Mouse (Mus musculus): ENCODE measurements around the gene Lypd8. TPM values are rescaled to one million over a fixed set of nuclear protein-coding genes. Genes with fewer than 3 reads are reported as not detected.
"Not testable (repeated sequence)": the region's sequence is repeated elsewhere in the genome, so short reads cannot be mapped to it uniquely, and the experiment has no call there.

Gene Lypd8
- polyA plus RNA-seq, 1 experiment from 2014 or later = 0.31 TPM

DNA sequence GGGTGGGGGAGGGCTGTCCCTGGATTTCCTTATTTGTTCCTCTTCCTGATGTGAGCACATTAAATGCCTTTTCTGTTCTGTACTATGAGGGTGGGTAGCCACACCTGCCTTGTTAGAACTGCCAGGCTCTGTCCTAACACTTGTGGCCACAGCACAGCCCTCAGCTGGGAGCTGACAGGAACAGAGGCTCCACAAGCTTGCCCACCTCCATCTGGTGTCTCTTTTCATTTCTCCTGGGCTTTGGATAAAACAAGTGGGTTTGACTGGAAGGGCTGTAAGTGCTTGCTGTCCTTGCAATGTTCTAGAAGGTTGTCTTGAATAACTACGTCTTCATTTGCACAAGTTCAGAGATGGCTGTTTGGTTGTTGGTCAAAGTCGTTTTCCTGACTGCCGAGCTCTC is 23.9 kb upstream of the Lypd8 start:
- ATAC-seq = no peak
- no peaks in the 10 kb centered on the region for H3K9me3 ChIP-seq (replicated peaks)
- H3K27ac ChIP-seq = no peak overlapping the region
- no peaks in the 10 kb centered on the region for H3K36me3 ChIP-seq (ENCODE audit: poor library complexity, severe bottlenecking)
- 85% methylated on average over 3 of the region's 3 CpGs for WGBS
- no peak overlapping the region for H3K4me3 ChIP-seq
- H3K27me3 ChIP-seq = no peaks in the 10 kb centered on the region
- H3K9ac ChIP-seq = no peak overlapping the region
- no peak overlapping the region for H3K4me2 ChIP-seq
- no peaks in the 10 kb centered on the region for H3K4me1 ChIP-seq

GRCm38 (mm10) chr11:58357042-58357441 is 21.8 kb upstream of the Lypd8 start:
- Histone ChIP-seq H3K4me1 (no peaks in the 10 kb centered on the region), H3K27ac (no peak overlapping the region), H3K4me2 (no peak overlapping the region), H3K4me3 (no peak overlapping the region), H3K9me3 (replicated peaks) (no peaks in the 10 kb centered on the region), H3K27me3 (no peaks in the 10 kb centered on the region), H3K9ac (no peak overlapping the region), H3K36me3 (ENCODE audit: poor library complexity, severe bottlenecking) (no peaks in the 10 kb centered on the region)
- ATAC-seq = no peak
- 93% methylated on average over 3 of the region's 3 CpGs for WGBS

GRCm38 (mm10) chr11:58357844-58358534 is 20.9 kb upstream of the Lypd8 start:
- 83% methylated on average over 6 of the region's 6 CpGs for WGBS
- H3K27me3 ChIP-seq = no peaks in the 10 kb centered on the region
- no peak overlapping the region for H3K4me2 ChIP-seq
- H3K36me3 ChIP-seq (ENCODE audit: poor library complexity, severe bottlenecking) = no peaks in the 10 kb centered on the region
- H3K4me3 ChIP-seq = no peak overlapping the region
- no peak overlapping the region for H3K9ac ChIP-seq
- H3K4me1 ChIP-seq = no peaks in the 10 kb centered on the region
- no peaks in the 10 kb centered on the region for H3K9me3 ChIP-seq (replicated peaks)
- H3K27ac ChIP-seq = no peak overlapping the region
- no peak for ATAC-seq

DNA sequence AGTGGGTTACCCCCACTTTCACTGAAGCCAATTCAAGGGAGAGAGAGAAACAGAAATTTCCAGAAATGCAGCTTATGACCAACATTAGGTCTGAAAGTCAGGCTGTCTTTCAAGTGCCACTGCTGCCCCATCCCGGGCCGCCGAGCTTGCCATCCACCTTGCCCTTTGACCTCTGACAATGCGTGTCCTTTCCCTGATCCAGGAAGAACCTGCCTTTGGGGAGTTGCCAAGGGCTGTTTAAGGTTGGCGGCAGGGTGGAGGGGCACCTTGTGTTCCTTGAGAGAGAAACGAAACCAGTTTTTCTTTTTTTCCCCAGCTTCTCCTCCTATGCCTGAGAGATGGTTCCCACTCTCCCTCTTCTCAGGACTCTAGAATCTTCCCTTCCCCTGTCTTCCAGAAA is 16.3 kb upstream of the Lypd8 start:
- not testable (repeated sequence) for H3K4me3 ChIP-seq; H3K4me1 ChIP-seq; H3K27me3 ChIP-seq; ATAC-seq; H3K36me3 ChIP-seq (ENCODE audit: poor library complexity, severe bottlenecking); H3K4me2 ChIP-seq; H3K9me3 ChIP-seq (replicated peaks); H3K9ac ChIP-seq; H3K27ac ChIP-seq
- WGBS = no CpG with 5 or more reads among the region's 6 CpGs

DNA sequence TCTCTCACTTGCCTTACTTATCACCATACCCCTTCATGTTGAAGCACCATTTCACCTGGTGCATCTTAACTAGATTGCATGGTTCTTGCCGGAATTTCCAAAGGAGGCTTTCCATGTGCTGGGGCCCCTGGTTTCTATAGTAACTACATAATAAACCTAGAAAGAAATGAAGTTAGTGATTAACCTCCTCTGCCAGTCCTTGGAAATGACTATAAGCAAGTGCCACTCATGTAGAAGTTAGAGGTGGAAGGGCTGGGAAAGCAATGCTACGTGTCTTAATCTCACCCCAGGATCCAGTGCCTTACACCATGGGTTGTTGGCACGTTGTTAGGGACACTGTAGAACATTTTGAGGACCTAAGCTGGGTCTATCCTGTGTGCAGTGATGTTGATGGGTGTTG is 14.4 kb upstream of the Lypd8 start:
- Histone ChIP-seq H3K36me3 (ENCODE audit: poor library complexity, severe bottlenecking) (no peaks in the 10 kb centered on the region), H3K9me3 (replicated peaks) (no peaks in the 10 kb centered on the region), H3K4me1 (no peaks in the 10 kb centered on the region), H3K4me2 (no peak overlapping the region), H3K27ac (no peak overlapping the region), H3K9ac (no peak overlapping the region), H3K27me3 (no peaks in the 10 kb centered on the region), H3K4me3 (no peak overlapping the region)
- ATAC-seq = no peak
- 57% methylated on average over 3 of the region's 3 CpGs for WGBS

DNA sequence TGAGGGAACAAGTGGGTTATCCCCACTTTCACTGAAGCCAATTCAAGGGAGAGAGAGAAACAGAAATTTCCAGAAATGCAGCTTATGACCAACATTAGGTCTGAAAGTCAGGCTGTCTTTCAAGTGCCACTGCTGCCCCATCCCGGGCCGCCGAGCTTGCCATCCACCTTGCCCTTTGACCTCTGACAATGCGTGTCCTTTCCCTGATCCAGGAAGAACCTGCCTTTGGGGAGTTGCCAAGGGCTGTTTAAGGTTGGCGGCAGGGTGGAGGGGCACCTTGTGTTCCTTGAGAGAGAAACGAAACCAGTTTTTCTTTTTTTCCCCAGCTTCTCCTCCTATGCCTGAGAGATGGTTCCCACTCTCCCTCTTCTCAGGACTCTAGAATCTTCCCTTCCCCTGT is 12.7 kb upstream of the Lypd8 start:
- not testable (repeated sequence) for H3K4me2 ChIP-seq; H3K27me3 ChIP-seq; H3K9me3 ChIP-seq (replicated peaks); H3K9ac ChIP-seq; H3K36me3 ChIP-seq (ENCODE audit: poor library complexity, severe bottlenecking); H3K27ac ChIP-seq; H3K4me1 ChIP-seq; H3K4me3 ChIP-seq; ATAC-seq
- WGBS = no CpG with 5 or more reads among the region's 6 CpGs

DNA sequence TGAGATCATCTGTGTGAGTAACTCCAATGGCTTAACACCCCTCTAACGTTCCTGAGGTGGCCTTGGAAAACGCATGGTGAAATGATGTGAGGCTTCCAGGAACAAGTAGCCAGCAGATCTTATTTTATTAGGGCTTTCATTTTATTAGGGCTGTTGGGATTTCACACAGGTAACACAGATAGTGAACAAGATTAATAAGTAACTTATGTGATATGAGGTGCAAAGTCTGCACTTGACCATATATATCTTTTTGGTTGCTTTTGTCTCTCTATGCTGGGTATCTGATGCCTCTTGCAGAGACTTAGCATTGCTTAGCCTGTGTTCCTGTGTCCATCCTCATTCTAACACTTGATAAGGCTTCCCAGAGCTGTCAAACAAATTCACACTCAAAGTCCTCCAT is 1.6 kb upstream of the Lypd8 start:
- no peaks in the 10 kb centered on the region for H3K9me3 ChIP-seq (replicated peaks)
- H3K4me2 ChIP-seq = no peak overlapping the region
- no peaks in the 10 kb centered on the region for H3K4me1 ChIP-seq
- H3K36me3 ChIP-seq (ENCODE audit: poor library complexity, severe bottlenecking) = no peaks in the 10 kb centered on the region
- no peak overlapping the region for H3K9ac ChIP-seq
- no peak overlapping the region for H3K4me3 ChIP-seq
- H3K27ac ChIP-seq = no peak overlapping the region
- WGBS = 93% methylated on average over 2 of the region's 2 CpGs
- no peaks in the 10 kb centered on the region for H3K27me3 ChIP-seq
- ATAC-seq = no peak

- H3K9me3 ChIP-seq (replicated peaks) = no peaks in the 10 kb centered on the region
- ATAC-seq = no peak
- WGBS = 71% methylated on average over 1 of the region's 1 CpGs
- H3K4me2 ChIP-seq = no peak overlapping the region
- no peak overlapping the region for H3K9ac ChIP-seq
- no peaks in the 10 kb centered on the region for H3K4me1 ChIP-seq
- H3K4me3 ChIP-seq = no peak overlapping the region
- no peak overlapping the region for H3K27ac ChIP-seq
- no peaks in the 10 kb centered on the region for H3K27me3 ChIP-seq
- H3K36me3 ChIP-seq (ENCODE audit: poor library complexity, severe bottlenecking) = no peaks in the 10 kb centered on the region
Measured at GRCm38 (mm10) chr11:58377686-58378085, 1.2 kb upstream of the Lypd8 start.

GRCm38 (mm10) chr11:58379516-58379915 is 673 bp downstream of the Lypd8 start:
- no peaks in the 10 kb centered on the region for H3K27me3 ChIP-seq
- H3K4me3 ChIP-seq = no peak overlapping the region
- no peak for ATAC-seq
- H3K36me3 ChIP-seq (ENCODE audit: poor library complexity, severe bottlenecking) = no peaks in the 10 kb centered on the region
- H3K9ac ChIP-seq = no peak overlapping the region
- WGBS = 100% methylated on average over 1 of the region's 1 CpGs
- H3K4me2 ChIP-seq = no peak overlapping the region
- no peak overlapping the region for H3K27ac ChIP-seq
- H3K9me3 ChIP-seq (replicated peaks) = no peaks in the 10 kb centered on the region
- no peaks in the 10 kb centered on the region for H3K4me1 ChIP-seq

- ATAC-seq = no peak
- WGBS = 93% methylated on average over 6 of the region's 6 CpGs
- Histone ChIP-seq H3K27me3 (no peaks in the 10 kb centered on the region), H3K4me3 (no peak overlapping the region), H3K9ac (no peak overlapping the region), H3K36me3 (ENCODE audit: poor library complexity, severe bottlenecking) (no peaks in the 10 kb centered on the region), H3K4me1 (no peaks in the 10 kb centered on the region), H3K27ac (no peak overlapping the region), H3K9me3 (replicated peaks) (no peaks in the 10 kb centered on the region), H3K4me2 (no peak overlapping the region)
Measured at GRCm38 (mm10) chr11:58382471-58382870, 3.6 kb downstream of the Lypd8 start.

DNA sequence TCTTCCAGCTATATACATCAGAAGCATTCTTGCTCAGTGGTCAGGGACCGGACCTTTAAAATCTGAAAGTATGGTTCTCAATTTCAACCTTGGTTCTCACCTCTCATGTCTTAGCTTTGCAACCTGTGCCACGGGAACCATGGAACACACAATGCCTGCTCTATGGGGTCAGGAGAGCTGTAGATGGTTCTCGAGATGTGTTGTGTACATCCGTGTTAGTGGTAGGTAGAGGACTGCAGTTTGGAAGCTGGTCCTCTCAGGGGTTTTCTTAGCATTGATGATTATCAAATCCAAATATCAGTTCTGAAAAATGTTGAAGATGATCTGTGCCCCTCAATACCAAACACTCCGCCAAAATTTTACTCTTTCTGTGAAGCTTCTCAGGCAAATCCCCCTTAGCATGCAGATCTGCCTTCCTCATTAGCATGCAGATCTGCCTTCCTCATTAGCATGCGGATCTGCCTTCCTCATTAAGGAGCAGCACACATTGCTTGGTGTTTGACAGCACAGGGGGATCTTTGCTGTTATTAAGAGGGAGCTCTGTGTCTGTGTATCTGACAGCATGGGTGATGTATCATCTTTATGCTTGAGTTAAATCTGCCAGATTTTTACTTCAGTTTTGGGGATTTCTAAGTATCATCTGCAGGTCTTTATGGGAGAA is 21.3 kb downstream of the Lypd8 start:
- Histone ChIP-seq H3K4me1 (peaks cover 22% of the 10 kb centered on the region), H3K36me3 (ENCODE audit: poor library complexity, severe bottlenecking) (no peaks in the 10 kb centered on the region), H3K27ac (peak overlapping the region; percentile 74), H3K9me3 (replicated peaks) (no peaks in the 10 kb centered on the region), H3K27me3 (no peaks in the 10 kb centered on the region), H3K9ac (no peak overlapping the region), H3K4me3 (no peak overlapping the region), H3K4me2 (peak overlapping the region; percentile 26)
- WGBS = 32% methylated on average over 6 of the region's 6 CpGs
- peak; percentile 96 for ATAC-seq

DNA sequence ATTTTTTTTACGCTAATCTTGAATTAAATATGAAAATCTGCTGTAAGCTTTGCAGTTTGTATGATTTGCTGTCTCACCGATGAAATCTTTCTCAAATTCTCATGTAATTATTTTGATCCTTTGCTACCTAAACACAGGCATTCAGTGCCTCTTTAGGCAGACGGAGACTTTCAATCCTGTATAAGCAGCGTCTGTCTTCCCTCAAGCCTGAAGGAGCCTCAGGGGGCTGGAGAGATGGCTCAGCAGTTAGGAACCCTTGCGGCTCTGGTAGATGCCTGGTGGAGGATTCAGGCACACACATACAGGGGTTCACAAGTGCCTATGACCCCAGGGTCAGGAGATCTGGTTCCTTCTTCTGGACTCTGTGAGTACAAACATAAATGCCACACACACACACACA is 21.8 kb downstream of the Lypd8 start:
- H3K36me3 ChIP-seq (ENCODE audit: poor library complexity, severe bottlenecking) = no peaks in the 10 kb centered on the region
- peak overlapping the region; percentile 5; the same call in 1 of the 2 replicates for H3K9ac ChIP-seq
- peaks cover 22% of the 10 kb centered on the region for H3K4me1 ChIP-seq
- H3K4me3 ChIP-seq = no peak overlapping the region
- H3K27me3 ChIP-seq = no peaks in the 10 kb centered on the region
- peak; percentile 75; the same call in 1 of the 2 replicates for ATAC-seq
- 29% methylated on average over 5 of the region's 5 CpGs for WGBS
- peak overlapping the region; percentile 26 for H3K4me2 ChIP-seq
- H3K9me3 ChIP-seq (replicated peaks) = no peaks in the 10 kb centered on the region
- H3K27ac ChIP-seq = peak overlapping the region; percentile 74

GRCm38 (mm10) chr11:58408066-58408465 is 29.2 kb downstream of the Lypd8 start:
- no peaks in the 10 kb centered on the region for H3K9me3 ChIP-seq (replicated peaks)
- no peaks in the 10 kb centered on the region for H3K36me3 ChIP-seq (ENCODE audit: poor library complexity, severe bottlenecking)
- H3K4me3 ChIP-seq = no peak overlapping the region
- no peak overlapping the region for H3K4me2 ChIP-seq
- no peak overlapping the region for H3K27ac ChIP-seq
- H3K27me3 ChIP-seq = no peaks in the 10 kb centered on the region
- no peak for ATAC-seq
- WGBS = 48% methylated on average over 3 of the region's 3 CpGs
- no peak overlapping the region for H3K9ac ChIP-seq
- no peaks in the 10 kb centered on the region for H3K4me1 ChIP-seq

Measured in forebrain, embryonic 13.5 days (tissue).